Mouse (Mus musculus): Measurements from ENCODE around the gene Chsy1. TPM values are rescaled to one million over a fixed set of nuclear protein-coding genes. Genes with fewer than 3 reads are reported as not detected.

The Chsy1 gene
- 13.4 and 15.3 TPM in 2 replicates for polyA plus RNA-seq (2016; fragmentation: Nextera tagmentation; extraction: Ambion mirVana)

- ATAC-seq (ENCODE audit: low FRiP score, low read depth), result peak; percentile 89
- Histone ChIP-seq H3K9ac (peak within 1 kb of the TSS; percentile 96), H3K4me3 (peak within 1 kb of the TSS; percentile 92), H3K36me3 (no peaks in the 10 kb centered on the region), H3K4me2 (replicated peaks) (peak within 1 kb of the TSS; percentile 93), H3K9me3 (no peaks in the 10 kb centered on the region), H3K27me3 (replicated peaks) (no peaks in the 10 kb centered on the region), H3K4me1 (peaks cover 26% of the 10 kb centered on the region), H3K27ac (peak within 1 kb of the TSS; percentile 87)
- under 1% methylated on average over 110 of the region's 123 CpGs for WGBS
These were observed at the start of gene Chsy1 for GRCm38 (mm10) chr7:66108961-66109854. Gene Chsy1 (plus strand): TSS chr7:66109515.

GRCm38 (mm10) chr7:66060066-66060956, 49.0 kb upstream of the Chsy1 start:
- WGBS, result under 1% methylated on average over 64 of the region's 64 CpGs
- ATAC-seq (ENCODE audit: low FRiP score, low read depth), result peak; percentile 95
- H3K9me3 ChIP-seq, result no peaks in the 10 kb centered on the region
- H3K9ac ChIP-seq, result peak overlapping the region; percentile 89
- H3K4me3 ChIP-seq, result peak overlapping the region; percentile 97
- peak overlapping the region; percentile 18; the same call in 1 of the 2 replicates for H3K27ac ChIP-seq
- peaks cover 21% of the 10 kb centered on the region for H3K36me3 ChIP-seq
- peaks cover 9% of the 10 kb centered on the region for H3K4me1 ChIP-seq
- no peaks in the 10 kb centered on the region for H3K27me3 ChIP-seq (replicated peaks)
- peak overlapping the region; percentile 85 for H3K4me2 ChIP-seq (replicated peaks)

- peak overlapping the region; percentile 85 for H3K4me2 ChIP-seq (replicated peaks)
- H3K27ac ChIP-seq, result no peak overlapping the region
- H3K9ac ChIP-seq, result peak overlapping the region; percentile 89
- ATAC-seq (ENCODE audit: low FRiP score, low read depth), result no peak
- no peaks in the 10 kb centered on the region for H3K27me3 ChIP-seq (replicated peaks)
- H3K4me3 ChIP-seq, result peak overlapping the region; percentile 97
- no peaks in the 10 kb centered on the region for H3K9me3 ChIP-seq
- H3K36me3 ChIP-seq, result peaks cover 21% of the 10 kb centered on the region
- 2% methylated on average over 14 of the region's 14 CpGs for WGBS
- H3K4me1 ChIP-seq, result peaks cover 9% of the 10 kb centered on the region
These were observed 48.3 kb upstream of the Chsy1 start for GRCm38 (mm10) chr7:66061057-66061456.

GRCm38 (mm10) chr7:66076411-66076810, 32.9 kb upstream of the Chsy1 start:
- H3K4me2 ChIP-seq (replicated peaks), result no peak overlapping the region
- H3K9ac ChIP-seq, result no peak overlapping the region
- H3K27me3 ChIP-seq (replicated peaks), result no peaks in the 10 kb centered on the region
- H3K27ac ChIP-seq, result no peak overlapping the region
- peaks cover 48% of the 10 kb centered on the region for H3K36me3 ChIP-seq
- no peak overlapping the region for H3K4me3 ChIP-seq
- H3K4me1 ChIP-seq, result peaks cover 13% of the 10 kb centered on the region
- no peak for ATAC-seq (ENCODE audit: low FRiP score, low read depth)
- no peaks in the 10 kb centered on the region for H3K9me3 ChIP-seq
- 86% methylated on average over 2 of the region's 2 CpGs for WGBS

- Histone ChIP-seq H3K4me3 (peak within 1 kb of the TSS; percentile 91), H3K9ac (peak within 1 kb of the TSS; percentile 81), H3K9me3 (no peaks in the 10 kb centered on the region), H3K27me3 (replicated peaks) (no peaks in the 10 kb centered on the region), H3K4me1 (peaks cover 13% of the 10 kb centered on the region), H3K27ac (0 out of 2 replicates have a peak within 1 kb of the TSS, but pooled peaks have one; percentile 37), H3K36me3 (peaks cover 49% of the 10 kb centered on the region), H3K4me2 (replicated peaks) (peak within 1 kb of the TSS; percentile 90)
- under 1% methylated on average over 65 of the region's 65 CpGs for WGBS
- ATAC-seq (ENCODE audit: low FRiP score, low read depth), result peak; percentile 100
These were observed 29.7 kb upstream of the Chsy1 start, which contains the start of gene Selenos for GRCm38 (mm10) chr7:66079364-66080230. Gene Selenos (plus strand): TSS chr7:66079649.

DNA sequence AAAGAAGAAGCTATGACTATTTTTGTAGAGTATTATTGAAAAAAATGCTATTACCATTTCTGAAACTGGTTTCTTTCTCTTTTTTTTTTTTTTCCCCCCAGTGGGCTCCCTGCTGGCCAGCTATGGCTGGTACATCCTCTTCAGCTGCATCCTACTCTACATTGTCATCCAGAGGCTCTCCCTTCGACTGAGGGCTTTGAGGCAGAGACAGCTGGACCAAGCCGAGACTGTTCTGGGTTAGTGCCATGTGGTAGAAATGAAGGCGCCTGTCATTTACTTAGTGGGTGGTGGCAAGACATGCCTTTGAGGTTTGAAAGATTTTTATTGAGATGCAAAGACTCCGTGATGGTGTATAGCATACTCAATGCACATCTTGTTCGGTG, 29.1 kb upstream of the Chsy1 start:
- peak overlapping the region; percentile 90 for H3K4me2 ChIP-seq (replicated peaks)
- no peak overlapping the region for H3K27ac ChIP-seq

DNA sequence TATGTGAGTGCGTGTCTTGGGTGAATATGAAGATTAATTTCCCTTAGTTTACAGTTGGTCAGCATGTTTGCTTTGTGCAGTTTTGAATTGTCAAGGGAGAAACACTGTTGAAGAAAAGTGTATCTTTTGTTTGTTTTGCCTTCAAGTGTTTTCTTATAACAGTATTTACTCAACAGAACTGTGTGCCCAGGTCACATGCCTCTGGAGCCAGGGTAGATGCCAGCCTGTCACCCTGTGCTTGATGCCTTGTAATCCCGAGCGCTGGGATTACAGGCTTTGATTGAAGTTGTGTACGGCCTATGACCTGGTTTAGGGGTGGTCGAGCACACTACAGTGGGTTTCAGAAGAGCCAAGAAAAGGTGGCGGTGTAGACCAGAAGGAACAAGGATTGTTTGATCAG, 25.6 kb upstream of the Chsy1 start:
- no peaks in the 10 kb centered on the region for H3K9me3 ChIP-seq
- no peak overlapping the region for H3K27ac ChIP-seq
- no peak overlapping the region for H3K4me3 ChIP-seq
- H3K9ac ChIP-seq, result no peak overlapping the region
- H3K4me1 ChIP-seq, result peaks cover 12% of the 10 kb centered on the region
- WGBS, result 97% methylated on average over 6 of the region's 6 CpGs
- H3K27me3 ChIP-seq (replicated peaks), result no peaks in the 10 kb centered on the region
- ATAC-seq (ENCODE audit: low FRiP score, low read depth), result no peak
- no peak overlapping the region for H3K4me2 ChIP-seq (replicated peaks)
- peaks cover 63% of the 10 kb centered on the region for H3K36me3 ChIP-seq

More for the DNA sequence above, 29.1 kb upstream of the Chsy1 start:
- no peak for ATAC-seq (ENCODE audit: low FRiP score, low read depth)
- Histone ChIP-seq H3K4me1 (peaks cover 13% of the 10 kb centered on the region), H3K27me3 (replicated peaks) (no peaks in the 10 kb centered on the region), H3K4me3 (peak overlapping the region; percentile 91), H3K36me3 (peaks cover 47% of the 10 kb centered on the region), H3K9me3 (no peaks in the 10 kb centered on the region), H3K9ac (peak overlapping the region; percentile 81)
- WGBS, result 39% methylated on average over 5 of the region's 5 CpGs

- H3K36me3 ChIP-seq, result peaks cover 69% of the 10 kb centered on the region
- no peak for ATAC-seq (ENCODE audit: low FRiP score, low read depth)
- no peaks in the 10 kb centered on the region for H3K9me3 ChIP-seq
These were observed 24.8 kb upstream of the Chsy1 start for GRCm38 (mm10) chr7:66084546-66084945.

GRCm38 (mm10) chr7:66087652-66088051, 21.7 kb upstream of the Chsy1 start:
- H3K4me1 ChIP-seq, result no peaks in the 10 kb centered on the region
- H3K27me3 ChIP-seq (replicated peaks), result no peaks in the 10 kb centered on the region
- H3K9me3 ChIP-seq, result no peaks in the 10 kb centered on the region
- 82% methylated on average over 4 of the region's 4 CpGs for WGBS
- H3K27ac ChIP-seq, result no peak overlapping the region
- H3K4me3 ChIP-seq, result no peak overlapping the region
- no peak for ATAC-seq (ENCODE audit: low FRiP score, low read depth)
- H3K4me2 ChIP-seq (replicated peaks), result no peak overlapping the region
- H3K36me3 ChIP-seq, result peaks cover 84% of the 10 kb centered on the region
- H3K9ac ChIP-seq, result no peak overlapping the region

More at GRCm38 (mm10) chr7:66084546-66084945, 24.8 kb upstream of the Chsy1 start:
- Histone ChIP-seq H3K4me1 (peaks cover 10% of the 10 kb centered on the region), H3K9ac (no peak overlapping the region), H3K27ac (no peak overlapping the region), H3K27me3 (replicated peaks) (no peaks in the 10 kb centered on the region), H3K4me2 (replicated peaks) (no peak overlapping the region), H3K4me3 (no peak overlapping the region)
- WGBS, result 91% methylated on average over 7 of the region's 7 CpGs

DNA sequence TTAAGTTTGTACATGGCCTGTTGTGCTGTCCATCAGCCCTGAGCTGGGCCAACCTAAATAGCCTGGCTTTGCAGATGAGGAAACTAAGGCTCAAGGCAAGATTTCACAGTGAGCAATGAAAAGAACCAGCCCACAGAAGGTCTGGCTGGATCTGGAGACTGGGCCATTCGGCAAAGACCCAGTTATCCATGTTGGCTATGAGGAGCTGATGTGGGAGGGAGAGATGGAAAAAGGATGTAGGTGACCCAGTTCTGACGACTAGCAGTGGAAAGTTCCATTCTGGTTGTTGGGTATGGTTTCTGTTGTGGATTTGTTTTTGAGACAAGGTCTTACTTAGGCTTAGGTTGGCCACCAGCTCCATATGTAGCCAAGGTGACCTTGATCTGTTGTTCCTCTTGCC, 21.2 kb upstream of the Chsy1 start:
- no peak overlapping the region for H3K9ac ChIP-seq
- ATAC-seq (ENCODE audit: low FRiP score, low read depth), result no peak
- H3K36me3 ChIP-seq, result peaks cover 81% of the 10 kb centered on the region
- no peak overlapping the region for H3K4me3 ChIP-seq
- no peaks in the 10 kb centered on the region for H3K9me3 ChIP-seq
- H3K27me3 ChIP-seq (replicated peaks), result no peaks in the 10 kb centered on the region
- no peak overlapping the region for H3K27ac ChIP-seq
- 96% methylated on average over 2 of the region's 2 CpGs for WGBS
- no peaks in the 10 kb centered on the region for H3K4me1 ChIP-seq
- no peak overlapping the region for H3K4me2 ChIP-seq (replicated peaks)

- no peak overlapping the region for H3K4me3 ChIP-seq
These were observed 18.6 kb upstream of the Chsy1 start for GRCm38 (mm10) chr7:66090676-66091190.

More at GRCm38 (mm10) chr7:66090676-66091190, 18.6 kb upstream of the Chsy1 start:
- Histone ChIP-seq H3K4me2 (replicated peaks) (no peak overlapping the region), H3K9me3 (no peaks in the 10 kb centered on the region), H3K36me3 (peaks cover 58% of the 10 kb centered on the region), H3K9ac (no peak overlapping the region), H3K4me1 (no peaks in the 10 kb centered on the region), H3K27me3 (replicated peaks) (no peaks in the 10 kb centered on the region), H3K27ac (no peak overlapping the region)
- WGBS, result 88% methylated on average over 11 of the region's 11 CpGs
- no peak for ATAC-seq (ENCODE audit: low FRiP score, low read depth)
